Mouse (Mus musculus): ENCODE measurements around the gene Asgr1.

Gene Asgr1

DNA sequence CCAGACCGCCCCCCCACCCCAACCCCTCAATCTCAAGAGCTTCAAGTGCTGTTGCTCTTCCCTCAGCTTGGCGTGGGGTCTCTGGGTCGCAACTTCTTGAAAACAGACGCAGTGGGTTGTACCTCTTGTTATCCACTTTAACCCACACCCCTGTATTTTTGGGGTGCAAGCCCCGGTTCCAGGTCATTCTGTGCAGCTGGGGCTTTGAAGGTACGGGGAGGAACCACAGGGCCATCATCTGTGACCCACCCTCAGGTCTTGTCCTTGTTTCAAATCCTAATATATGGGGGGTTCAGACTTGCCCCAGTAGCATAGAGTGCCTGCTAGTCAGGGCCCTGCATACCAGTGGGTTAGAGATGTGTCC lies 29.8 kb upstream of the Asgr1 start:
- intact Hi-C loops (cut with DNase I): no loop called here

DNA sequence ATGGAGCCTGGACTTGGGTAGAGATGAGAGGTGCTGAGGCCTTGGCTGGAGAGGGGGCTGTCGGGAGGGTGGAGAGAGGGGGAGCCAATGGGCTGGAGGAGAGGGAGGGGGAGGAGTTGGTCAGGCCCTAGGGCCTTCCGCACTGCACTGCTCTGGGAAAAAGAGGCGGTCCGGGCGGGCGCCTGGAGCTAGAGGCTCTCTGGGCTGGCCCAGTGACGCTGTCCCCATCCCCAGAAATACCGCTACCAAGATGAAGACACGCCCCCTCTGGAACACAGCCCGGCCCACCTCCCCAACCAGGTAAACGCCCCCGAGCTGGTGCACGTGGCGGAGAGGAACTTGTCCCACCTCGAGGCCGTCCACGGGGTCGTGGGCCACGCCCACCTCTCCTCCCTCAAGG lies 27.2 kb upstream of the Asgr1 start:
- intact Hi-C loops (cut with DNase I): no loop called here

DNA sequence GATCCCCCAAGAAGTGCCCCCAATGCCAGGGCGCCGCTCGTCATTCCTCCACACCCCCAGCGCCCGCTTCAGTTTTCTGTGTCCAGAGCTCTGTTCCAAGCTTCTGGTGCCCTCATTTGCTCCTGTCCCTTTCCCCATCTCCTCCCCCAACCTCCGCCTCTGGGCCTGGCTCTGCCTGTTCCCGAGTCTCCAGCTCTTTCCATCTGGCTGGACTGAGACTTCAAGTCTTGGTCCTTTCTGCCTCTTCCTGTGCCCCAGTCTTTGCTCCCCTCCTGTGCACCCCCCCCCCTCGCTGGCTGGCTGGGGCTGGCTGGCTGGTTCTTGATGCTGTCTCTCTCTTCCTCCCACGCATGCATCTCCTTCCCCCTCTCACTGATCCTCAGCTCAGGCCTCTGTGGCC lies 26.5 kb upstream of the Asgr1 start:
- intact Hi-C loops (cut with DNase I): no loop called here

DNA sequence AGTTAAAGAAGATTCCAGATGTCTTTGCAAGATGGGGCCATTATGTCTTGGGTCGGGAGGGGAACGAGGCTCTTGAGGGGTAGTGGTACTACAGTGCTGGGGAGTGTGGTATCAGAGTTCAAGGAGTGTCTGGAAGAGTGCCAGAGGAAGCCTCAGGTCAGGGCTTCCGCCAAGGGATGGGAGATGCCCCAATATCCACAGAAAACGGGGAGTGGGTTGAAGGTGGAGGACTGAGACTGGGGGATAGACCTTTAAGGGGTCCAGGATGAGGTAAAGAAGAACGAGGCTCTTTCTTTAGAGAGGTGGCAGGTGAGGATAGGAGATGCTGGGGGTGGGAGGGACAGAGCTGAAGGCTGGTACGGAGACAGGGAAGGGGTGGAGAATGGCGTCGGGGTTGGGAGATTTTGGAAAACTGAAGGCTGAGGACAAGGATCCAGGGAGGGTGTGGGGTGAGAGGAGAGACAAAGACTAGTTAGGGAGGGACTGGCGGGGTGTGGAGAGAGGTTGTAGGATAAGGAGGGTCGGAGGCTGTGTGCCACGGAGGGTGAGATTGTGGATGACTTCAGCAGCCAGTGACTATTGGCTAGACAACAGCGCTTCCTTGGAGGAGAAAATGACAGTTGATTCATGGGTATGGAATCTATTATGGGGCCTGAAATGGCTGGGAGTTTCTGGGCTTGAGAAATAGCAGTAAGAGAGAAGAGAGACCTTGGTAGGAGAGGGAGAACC lies 25.3 kb upstream of the Asgr1 start:
- intact Hi-C loops (cut with DNase I): no loop called here

- intact Hi-C loops (cut with DNase I): no loop called here
Observed at GRCm38 (mm10) chr11:70029130-70029801, 24.6 kb upstream of the Asgr1 start.

DNA sequence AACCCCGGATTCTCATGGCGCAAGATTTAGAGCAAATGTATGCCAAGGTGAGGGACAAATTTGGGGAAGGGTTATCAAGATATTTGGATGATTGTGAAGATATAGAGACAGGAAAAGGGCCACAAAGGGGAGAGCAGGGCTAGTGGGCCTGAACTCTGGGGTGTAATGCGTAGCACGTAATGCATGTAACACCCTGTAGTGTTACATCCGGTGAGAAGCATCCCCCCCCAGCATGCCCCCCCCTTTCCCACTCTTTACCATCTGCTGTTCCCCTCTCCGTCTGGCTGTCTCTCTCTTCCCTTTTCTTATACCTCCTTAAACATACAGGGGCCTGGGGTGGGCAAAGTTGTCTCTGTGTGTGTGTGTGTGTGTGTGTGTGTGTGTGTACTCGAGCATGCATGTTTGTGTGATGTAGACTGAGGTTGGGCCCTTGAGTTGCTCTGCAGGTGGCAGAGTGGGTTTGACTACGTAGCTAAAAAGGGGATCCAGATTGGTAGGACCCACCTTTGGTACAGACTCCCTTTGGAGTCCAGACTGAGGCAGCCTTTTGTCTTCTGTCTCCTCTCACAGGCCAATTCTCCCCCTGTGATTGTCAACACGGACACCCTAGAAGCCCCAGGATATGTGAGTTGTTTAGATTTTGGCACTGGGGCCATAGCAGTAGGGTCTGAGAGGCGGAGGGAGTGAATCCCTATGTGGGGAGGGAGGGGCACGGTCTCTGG lies 23.9 kb upstream of the Asgr1 start:
- intact Hi-C loops (cut with DNase I): no loop called here

DNA sequence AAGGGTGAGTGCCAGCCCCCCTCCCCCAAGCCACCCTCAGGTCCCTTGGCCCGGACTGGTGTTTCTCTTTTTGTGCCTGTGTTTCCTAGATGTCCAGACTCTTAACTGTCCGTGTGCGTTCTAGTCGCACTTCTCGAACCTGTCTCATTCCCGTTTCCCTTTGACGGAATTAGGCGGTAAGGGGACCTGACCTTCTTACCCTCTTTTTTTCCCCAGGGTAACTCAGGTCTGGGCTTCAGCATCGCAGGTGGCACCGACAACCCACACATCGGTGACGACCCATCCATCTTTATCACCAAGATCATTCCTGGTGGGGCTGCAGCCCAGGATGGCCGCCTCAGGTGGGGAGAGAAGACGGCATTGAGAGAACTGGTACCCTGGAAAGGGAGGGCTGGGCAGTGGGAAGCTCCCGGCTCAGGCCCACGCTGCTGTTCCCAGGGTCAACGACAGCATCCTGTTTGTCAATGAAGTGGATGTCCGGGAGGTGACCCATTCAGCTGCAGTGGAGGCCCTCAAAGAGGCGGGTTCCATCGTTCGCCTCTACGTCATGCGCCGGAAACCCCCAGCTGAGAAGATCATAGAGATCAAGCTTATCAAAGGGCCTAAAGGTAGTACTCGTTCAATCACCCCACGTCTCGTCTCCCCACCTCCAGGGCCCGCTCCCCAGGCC lies 23.1 kb upstream of the Asgr1 start:
- intact Hi-C loops (cut with DNase I): no loop called here

DNA sequence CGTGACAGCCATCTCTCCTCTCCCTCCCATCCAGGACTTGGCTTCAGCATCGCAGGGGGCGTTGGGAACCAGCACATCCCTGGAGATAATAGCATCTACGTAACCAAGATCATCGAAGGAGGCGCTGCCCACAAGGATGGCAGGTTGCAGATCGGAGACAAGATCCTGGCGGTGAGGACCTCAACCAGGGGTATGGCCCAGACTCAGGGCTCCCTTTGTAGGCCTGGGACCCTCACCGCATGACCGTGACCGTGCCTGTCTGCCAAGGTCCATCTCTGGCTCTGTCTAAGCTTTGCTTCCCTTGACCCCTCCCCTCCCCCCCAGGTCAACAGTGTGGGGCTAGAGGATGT lies 22.6 kb upstream of the Asgr1 start:
- intact Hi-C loops (cut with DNase I): no loop called here

DNA sequence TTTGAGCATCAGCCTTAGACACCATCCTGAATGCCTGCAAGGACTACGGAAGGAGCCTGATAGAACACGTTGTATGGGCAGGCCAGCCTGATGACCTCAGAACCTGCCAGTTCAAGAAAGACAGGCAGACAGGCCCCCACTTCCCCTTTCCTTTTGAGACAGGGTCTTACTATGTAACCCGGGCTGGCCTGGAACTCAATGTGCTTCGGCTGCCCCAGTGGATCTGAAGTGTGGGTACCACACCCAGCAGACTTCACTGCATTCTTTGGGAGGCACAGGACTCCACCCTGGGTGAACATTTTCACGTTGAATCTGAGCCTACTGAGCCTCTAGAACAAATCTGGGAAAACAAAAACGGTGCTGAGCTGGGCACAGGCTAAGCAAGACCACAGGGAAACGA lies 15.7 kb upstream of the Asgr1 start:
- intact Hi-C loops (cut with DNase I): no loop called here

- intact Hi-C loops (cut with DNase I): no loop called here
Observed at GRCm38 (mm10) chr11:70039631-70040030, 14.3 kb upstream of the Asgr1 start.

GRCm38 (mm10) chr11:70040184-70040583 lies 13.7 kb upstream of the Asgr1 start:
- intact Hi-C loops (cut with DNase I): no loop called here

- intact Hi-C loops (cut with DNase I): no loop called here
Observed at GRCm38 (mm10) chr11:70042309-70043085, 11.4 kb upstream of the Asgr1 start.

DNA sequence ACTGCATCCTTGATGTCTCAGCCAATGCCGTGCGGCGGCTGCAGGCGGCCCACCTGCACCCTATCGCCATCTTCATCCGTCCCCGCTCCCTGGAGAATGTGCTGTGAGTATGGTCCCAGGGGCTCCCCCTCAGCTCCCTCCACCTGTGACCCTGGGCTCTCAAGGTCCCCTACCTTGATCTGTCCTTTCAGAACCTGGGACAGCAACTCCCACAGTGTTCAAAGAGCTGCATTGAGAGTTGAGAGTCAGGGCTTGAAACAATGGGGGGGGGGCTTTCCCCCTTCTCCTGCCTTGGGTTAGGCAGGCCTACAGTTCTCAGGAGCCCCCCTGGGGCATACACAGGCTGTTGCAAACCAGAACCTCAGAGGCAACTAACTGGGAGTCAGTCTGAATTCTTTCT lies 10.2 kb upstream of the Asgr1 start:
- intact Hi-C loops (cut with DNase I): no loop called here

DNA sequence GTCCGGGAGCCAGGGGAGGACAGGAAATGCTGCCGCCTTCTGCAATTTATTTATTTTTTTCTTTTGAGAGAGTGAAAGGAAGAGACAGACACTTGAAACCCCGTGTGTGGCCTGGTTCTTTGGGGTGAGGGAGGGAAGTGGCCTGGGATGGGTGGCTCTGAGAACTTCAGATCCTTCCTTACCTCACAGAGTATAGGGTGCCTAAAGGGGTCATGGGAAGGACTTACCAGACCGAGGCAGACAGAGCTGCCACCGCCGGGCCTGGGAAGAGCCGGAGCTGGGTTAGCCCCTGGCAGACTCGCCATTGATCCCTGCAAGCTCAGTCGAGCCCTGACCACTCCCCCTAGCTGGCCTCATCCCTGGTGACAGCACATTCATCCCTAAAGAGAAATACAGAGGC lies 8.4 kb upstream of the Asgr1 start:
- intact Hi-C loops (cut with DNase I): no loop called here

- intact Hi-C loops (cut with DNase I): no loop called here
Observed at GRCm38 (mm10) chr11:70049366-70049765, 4.5 kb upstream of the Asgr1 start.

- intact Hi-C loops (cut with DNase I): no loop called here
Observed at GRCm38 (mm10) chr11:70049816-70050215, 4.1 kb upstream of the Asgr1 start.

DNA sequence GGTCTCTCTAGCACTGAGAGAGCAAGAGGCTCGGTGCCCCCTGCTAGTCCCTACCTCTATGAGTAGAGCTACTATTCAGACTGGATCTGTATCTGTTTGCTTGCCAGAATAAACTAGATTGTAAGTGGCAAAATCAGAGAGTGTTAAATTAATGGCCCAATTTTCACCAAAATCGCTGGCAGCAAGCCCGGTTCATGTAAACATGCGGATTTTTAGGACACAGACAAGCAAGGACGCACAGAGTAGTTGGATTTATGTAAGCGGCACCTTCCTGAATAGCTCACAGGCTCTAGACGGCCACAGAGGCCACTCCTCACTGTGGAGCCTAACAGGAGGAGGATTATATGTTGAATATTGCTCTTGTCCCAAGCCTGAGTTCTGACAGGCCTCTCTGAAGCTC lies 729 bp upstream of the Asgr1 start:
- intact Hi-C loops (cut with DNase I): no loop called here

DNA sequence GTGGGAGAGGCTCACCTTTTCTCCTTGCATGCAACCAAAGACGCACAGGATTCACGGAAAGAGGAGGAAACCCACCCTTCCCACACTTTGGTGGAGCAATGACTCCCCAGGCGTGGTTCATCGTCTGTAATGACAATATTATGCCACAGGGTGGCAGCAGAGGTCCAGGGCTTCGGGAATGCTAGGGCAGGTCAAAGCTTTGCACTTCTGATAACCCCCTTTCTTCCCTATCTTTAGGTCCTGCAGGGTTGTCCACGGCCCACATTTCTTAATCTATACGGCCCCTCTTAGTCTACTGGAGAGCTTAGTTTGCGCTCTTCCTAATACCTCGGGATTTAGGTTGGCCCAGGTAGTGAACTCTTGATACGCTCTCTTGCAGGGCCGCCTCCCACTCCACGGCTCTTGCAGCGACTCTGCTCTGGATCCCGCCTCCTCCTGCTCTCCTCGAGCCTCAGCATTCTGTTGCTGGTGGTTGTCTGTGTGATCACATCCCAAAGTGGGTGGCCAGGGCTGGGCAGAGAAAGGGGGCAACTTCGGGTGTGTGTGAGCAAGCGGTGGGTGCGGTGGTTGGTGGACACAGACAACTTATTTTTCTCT lies 1.8 kb downstream of the Asgr1 start:
- intact Hi-C loops (cut with DNase I): loop anchor here (2.0 to 5.0 kb wide), 3 partner anchors 122 to 157 kb away; partner anchors contain the start of gene Slc16a11

DNA sequence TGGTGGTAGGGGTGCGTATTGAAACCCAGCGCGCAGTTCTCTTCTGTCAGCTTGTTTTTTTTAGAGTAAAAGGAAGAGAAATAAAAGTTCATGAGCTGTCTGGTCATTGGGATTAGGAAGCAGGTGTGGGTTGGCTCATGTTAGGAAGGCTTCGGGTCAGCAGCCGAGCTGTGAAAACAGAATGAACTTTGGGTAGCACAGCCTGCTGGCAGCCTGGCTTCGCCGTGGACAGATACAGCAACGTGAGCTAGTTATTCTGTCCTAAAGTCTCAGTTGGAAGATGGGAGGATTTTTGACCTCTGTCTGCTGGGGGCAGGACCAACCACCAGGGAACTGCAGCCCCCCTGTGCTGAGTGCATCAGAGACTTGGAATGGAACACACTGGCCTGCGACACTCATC lies 3.9 kb downstream of the Asgr1 start:
- intact Hi-C loops (cut with DNase I): loop anchor here (5.0 kb wide), 2 partner anchors 119 to 144 kb away; no protein-coding TSS in a partner anchor

DNA sequence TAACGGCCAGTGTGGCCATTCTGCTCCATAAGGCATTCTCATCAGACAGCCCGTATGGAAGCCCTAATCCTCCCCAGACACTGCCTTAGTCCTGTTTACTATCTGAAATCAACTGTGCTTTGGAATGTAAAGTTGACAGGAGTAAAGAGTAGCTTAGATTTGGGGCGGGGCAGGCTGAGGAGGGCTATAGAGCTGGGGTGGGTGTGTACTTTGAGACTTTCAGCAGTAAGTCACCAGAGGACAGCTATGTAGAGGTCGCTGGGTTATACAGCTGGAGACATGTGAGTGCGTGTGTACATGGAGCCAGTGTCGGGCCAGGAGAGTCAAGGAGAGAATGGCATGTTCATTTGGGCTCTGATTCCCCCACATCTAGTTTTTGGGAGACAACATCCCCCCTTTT lies 6.0 kb downstream of the Asgr1 start:
- intact Hi-C loops (cut with DNase I): loop anchor here (5.0 kb wide), 2 partner anchors 117 to 142 kb away; no protein-coding TSS in a partner anchor

- intact Hi-C loops (cut with DNase I): no loop called here
Observed at GRCm38 (mm10) chr11:70063053-70063452, 9.2 kb downstream of the Asgr1 start.

Data from adrenal gland (tissue).